Mouse (Mus musculus): ENCODE data around the gene Lmx1a. TPM values are rescaled to one million over a fixed set of nuclear protein-coding genes. Genes with fewer than 3 reads are reported as not detected.

Gene Lmx1a
- polyA plus RNA-seq, 1 experiment from 2014 or later: 0.27 TPM

DNA sequence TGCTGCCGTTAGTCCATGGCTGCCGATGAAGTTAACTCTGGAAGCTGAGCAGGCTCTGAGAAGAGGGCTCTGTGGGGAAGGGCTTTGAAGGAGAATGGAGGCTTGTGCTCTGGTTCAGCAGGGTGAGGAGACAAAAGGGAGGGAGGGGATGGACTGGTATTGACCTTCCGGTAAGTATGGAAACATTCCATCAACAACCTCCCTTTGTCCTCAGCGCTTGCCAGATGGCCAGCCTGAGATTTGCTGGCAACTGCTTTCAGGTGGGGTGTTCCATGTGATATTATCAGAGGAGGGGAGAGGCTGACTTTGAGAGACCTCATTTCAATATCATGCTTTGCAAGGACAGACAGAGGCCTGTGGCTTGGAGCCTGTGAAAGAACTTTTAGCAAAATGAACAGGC lies 165.8 kb downstream of the Lmx1a start:
- no peaks in the 10 kb centered on the region for H3K4me1 ChIP-seq
- no peak overlapping the region for H3K9ac ChIP-seq
- WGBS: 67% methylated on average over 4 of the region's 4 CpGs
- ATAC-seq (ENCODE audit: low FRiP score, low read depth): no peak
- no peak overlapping the region for H3K27ac ChIP-seq
- no peak overlapping the region for H3K4me3 ChIP-seq
- H3K4me2 ChIP-seq (replicated peaks): no peak overlapping the region
- no peaks in the 10 kb centered on the region for H3K9me3 ChIP-seq
- no peaks in the 10 kb centered on the region for H3K27me3 ChIP-seq
- no peaks in the 10 kb centered on the region for H3K36me3 ChIP-seq

DNA sequence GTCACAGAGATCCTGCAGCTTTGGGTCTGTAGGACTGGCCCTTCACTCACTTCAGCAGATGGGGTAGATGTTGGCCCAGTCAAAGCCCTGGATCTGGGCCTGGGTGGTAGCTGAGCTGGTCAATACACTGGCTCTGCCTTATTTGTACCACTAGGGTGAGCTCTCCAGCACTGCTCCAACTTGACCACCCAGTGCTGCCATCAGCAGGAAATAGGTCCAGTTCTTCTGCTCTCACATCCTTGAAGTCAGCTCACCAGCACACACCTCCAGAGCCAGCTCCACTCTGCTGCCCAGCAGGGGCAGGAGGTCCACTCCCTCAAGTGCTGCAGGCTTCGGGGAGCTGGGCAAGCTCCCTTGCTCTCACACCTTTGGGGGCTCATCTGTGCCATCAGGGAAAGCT lies 183.0 kb downstream of the Lmx1a start:
- Histone ChIP-seq H3K9me3 (no peaks in the 10 kb centered on the region), H3K4me1 (no peaks in the 10 kb centered on the region), H3K36me3 (no peaks in the 10 kb centered on the region), H3K4me2 (replicated peaks) (no peak overlapping the region), H3K27me3 (peaks cover 2% of the 10 kb centered on the region; the same call in 1 of the 2 replicates), H3K27ac (no peak overlapping the region), H3K4me3 (no peak overlapping the region), H3K9ac (no peak overlapping the region)
- 67% methylated on average over 1 of the region's 1 CpGs for WGBS
- no peak for ATAC-seq (ENCODE audit: low FRiP score, low read depth)

DNA sequence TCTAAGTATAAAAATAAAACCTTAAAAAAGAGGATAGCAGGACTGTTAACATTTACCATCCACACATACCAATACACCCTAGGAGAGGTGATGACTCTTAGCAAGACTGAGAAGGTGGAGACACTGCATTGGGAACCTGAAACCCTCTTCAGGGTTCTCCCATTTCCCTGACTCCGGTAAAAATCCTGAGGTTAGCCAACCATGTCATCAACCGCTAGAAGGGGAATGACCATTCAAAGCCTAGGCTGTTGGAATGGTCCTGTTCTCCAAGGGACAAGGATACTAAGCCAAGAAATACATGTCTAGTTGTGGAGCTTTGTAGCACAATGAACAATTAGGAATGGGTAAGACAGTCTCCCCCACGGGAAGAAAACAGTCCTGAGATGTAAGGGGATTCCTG lies 185.1 kb downstream of the Lmx1a start:
- WGBS: 70% methylated on average over 3 of the region's 3 CpGs
- H3K4me1 ChIP-seq: no peaks in the 10 kb centered on the region
- H3K9me3 ChIP-seq: no peaks in the 10 kb centered on the region
- H3K27ac ChIP-seq: no peak overlapping the region
- no peak overlapping the region for H3K4me2 ChIP-seq (replicated peaks)
- no peak overlapping the region for H3K4me3 ChIP-seq
- no peak overlapping the region for H3K9ac ChIP-seq
- peaks cover 2% of the 10 kb centered on the region; the same call in 1 of the 2 replicates for H3K27me3 ChIP-seq
- H3K36me3 ChIP-seq: no peaks in the 10 kb centered on the region
- no peak for ATAC-seq (ENCODE audit: low FRiP score, low read depth)

DNA sequence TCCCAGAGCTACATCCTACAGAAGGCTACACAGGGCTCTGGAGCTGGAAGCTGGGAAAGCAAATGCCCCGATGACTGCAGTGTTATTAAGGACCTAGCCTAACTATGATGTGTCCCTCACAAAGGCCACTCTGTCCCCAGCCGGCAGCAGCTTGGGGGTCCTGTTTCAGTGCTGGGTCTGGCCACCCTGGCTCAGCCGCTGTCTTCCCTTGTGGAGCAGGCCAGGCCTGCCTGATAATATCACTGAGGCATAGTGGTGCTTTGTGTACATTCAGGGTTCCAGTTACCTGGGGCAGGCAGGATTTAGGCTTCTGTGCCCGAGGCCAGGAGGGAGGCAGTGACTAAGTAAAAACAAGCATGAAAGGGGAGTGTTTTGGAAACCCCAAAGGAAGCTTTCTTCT lies 188.9 kb downstream of the Lmx1a start:
- ATAC-seq (ENCODE audit: low FRiP score, low read depth): 0 out of 2 replicates have a peak, but pooled peaks have one; percentile 59
- WGBS: 50% methylated on average over 4 of the region's 4 CpGs
- no peak overlapping the region for H3K27ac ChIP-seq

DNA sequence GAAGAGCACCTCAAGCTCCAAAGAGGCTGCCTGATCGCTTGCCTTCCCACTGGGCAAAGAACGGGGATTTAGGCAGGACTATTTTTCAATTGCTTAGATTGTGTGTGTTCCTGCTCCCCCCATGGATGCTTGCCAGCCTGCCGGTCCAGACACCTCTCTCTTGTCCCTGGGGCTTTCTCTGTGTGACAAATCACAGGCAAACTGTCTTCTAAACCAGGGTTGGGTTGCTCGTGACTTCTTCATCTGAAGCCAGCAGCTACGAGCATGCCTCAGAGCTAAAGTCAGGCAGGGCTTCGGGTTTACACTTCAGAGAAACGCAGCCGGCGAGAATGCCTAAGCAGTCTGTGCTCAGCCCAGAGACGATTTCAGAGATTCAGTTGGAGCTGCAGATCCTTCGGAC lies 189.3 kb downstream of the Lmx1a start:
- no peak overlapping the region for H3K9ac ChIP-seq
- no peak overlapping the region for H3K27ac ChIP-seq
- H3K27me3 ChIP-seq: 0 out of 2 replicates have a peak, but pooled peaks cover 2% of the 10 kb centered on the region
- H3K36me3 ChIP-seq: no peaks in the 10 kb centered on the region
- no peak for ATAC-seq (ENCODE audit: low FRiP score, low read depth)
- no peak overlapping the region for H3K4me2 ChIP-seq (replicated peaks)
- H3K9me3 ChIP-seq: no peaks in the 10 kb centered on the region
- no peak overlapping the region for H3K4me3 ChIP-seq
- no peaks in the 10 kb centered on the region for H3K4me1 ChIP-seq
- WGBS: 67% methylated on average over 11 of the region's 11 CpGs

More for the DNA sequence above, 188.9 kb downstream of the Lmx1a start:
- H3K9me3 ChIP-seq: no peaks in the 10 kb centered on the region
- H3K27me3 ChIP-seq: no peaks in the 10 kb centered on the region; the same call in 1 of the 2 replicates
- no peak overlapping the region for H3K9ac ChIP-seq
- no peaks in the 10 kb centered on the region for H3K36me3 ChIP-seq
- no peak overlapping the region for H3K4me2 ChIP-seq (replicated peaks)
- no peaks in the 10 kb centered on the region for H3K4me1 ChIP-seq
- H3K4me3 ChIP-seq: no peak overlapping the region

DNA sequence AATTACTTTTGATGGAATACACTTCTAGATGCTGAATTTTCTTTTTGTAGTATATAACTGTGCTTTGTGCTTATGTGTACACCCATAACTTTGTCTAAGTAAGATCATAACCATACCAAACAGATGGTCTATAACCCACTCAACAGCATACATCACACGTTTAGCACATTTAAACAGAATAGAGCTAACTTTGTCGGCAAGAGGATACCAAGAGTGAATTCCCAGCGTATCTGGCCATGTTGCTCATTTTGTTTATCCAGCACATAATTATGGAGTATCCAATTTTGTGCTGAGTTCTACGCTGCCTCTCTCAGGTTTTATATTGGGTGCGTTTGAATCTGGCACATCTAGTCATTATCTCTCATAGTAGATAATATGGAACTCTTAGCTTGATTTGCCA lies 196.7 kb downstream of the Lmx1a start:
- H3K9me3 ChIP-seq: no peaks in the 10 kb centered on the region
- 89% methylated on average over 5 of the region's 5 CpGs for WGBS
- peaks cover 25% of the 10 kb centered on the region for H3K27me3 ChIP-seq
- no peak overlapping the region for H3K4me3 ChIP-seq
- no peak for ATAC-seq (ENCODE audit: low FRiP score, low read depth)
- no peak overlapping the region for H3K9ac ChIP-seq
- H3K36me3 ChIP-seq: no peaks in the 10 kb centered on the region
- H3K27ac ChIP-seq: no peak overlapping the region
- H3K4me2 ChIP-seq (replicated peaks): no peak overlapping the region
- peaks cover 6% of the 10 kb centered on the region; the same call in 1 of the 2 replicates for H3K4me1 ChIP-seq

DNA sequence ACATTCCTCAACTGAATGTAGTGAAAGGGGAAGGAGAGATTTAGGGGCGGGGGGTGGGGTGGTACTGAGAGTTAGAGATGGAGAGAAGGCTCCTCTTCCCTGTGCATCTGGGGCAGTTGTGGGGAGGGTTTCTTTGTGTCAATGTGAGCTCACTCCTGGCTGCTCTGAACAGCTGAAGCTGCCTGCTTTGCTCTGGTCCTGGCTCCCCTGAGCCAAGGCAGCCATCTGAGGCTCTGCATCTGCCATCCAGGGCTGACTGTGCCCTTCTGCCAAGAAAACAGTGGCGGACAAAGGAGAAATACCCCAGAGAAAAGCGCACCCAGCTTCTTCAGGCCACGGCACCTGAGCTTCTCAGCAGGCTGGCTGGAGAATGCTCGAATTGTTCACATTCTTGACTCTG lies 199.1 kb downstream of the Lmx1a start:
- Histone ChIP-seq H3K4me1 (peaks cover 17% of the 10 kb centered on the region), H3K27ac (no peak overlapping the region), H3K4me2 (replicated peaks) (peak overlapping the region; percentile 55), H3K36me3 (no peaks in the 10 kb centered on the region), H3K9ac (no peak overlapping the region), H3K9me3 (no peaks in the 10 kb centered on the region), H3K4me3 (no peak overlapping the region), H3K27me3 (peaks cover 28% of the 10 kb centered on the region)
- ATAC-seq (ENCODE audit: low FRiP score, low read depth): no peak
- WGBS: 61% methylated on average over 5 of the region's 5 CpGs

DNA sequence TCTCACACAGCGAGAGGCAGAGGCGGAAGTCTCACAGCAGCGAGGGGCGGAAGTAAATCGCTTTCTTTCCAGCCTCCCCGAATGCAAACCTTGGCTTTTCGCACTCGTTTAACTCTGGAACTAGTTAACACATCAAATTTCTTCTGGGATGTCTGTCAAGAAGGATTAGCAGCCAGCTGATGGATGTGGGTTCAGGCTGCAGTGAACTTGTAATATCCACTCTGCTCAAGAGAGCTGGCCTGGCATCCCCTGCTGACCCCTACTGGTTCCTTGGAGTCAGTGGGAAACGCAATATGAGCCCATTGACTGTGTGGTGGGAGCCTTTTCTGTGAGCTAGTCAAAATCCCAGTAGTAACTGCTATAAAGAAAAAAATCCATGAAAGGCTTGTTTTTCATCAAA lies 199.8 kb downstream of the Lmx1a start:
- Histone ChIP-seq H3K27ac (no peak overlapping the region), H3K4me2 (replicated peaks) (peak overlapping the region; percentile 55), H3K4me3 (peak overlapping the region; percentile 25), H3K27me3 (peaks cover 27% of the 10 kb centered on the region), H3K4me1 (peaks cover 17% of the 10 kb centered on the region), H3K9ac (peak overlapping the region; percentile 32; the same call in 1 of the 2 replicates), H3K36me3 (no peaks in the 10 kb centered on the region), H3K9me3 (no peaks in the 10 kb centered on the region)
- WGBS: 9% methylated on average over 9 of the region's 9 CpGs
- ATAC-seq (ENCODE audit: low FRiP score, low read depth): no peak

DNA sequence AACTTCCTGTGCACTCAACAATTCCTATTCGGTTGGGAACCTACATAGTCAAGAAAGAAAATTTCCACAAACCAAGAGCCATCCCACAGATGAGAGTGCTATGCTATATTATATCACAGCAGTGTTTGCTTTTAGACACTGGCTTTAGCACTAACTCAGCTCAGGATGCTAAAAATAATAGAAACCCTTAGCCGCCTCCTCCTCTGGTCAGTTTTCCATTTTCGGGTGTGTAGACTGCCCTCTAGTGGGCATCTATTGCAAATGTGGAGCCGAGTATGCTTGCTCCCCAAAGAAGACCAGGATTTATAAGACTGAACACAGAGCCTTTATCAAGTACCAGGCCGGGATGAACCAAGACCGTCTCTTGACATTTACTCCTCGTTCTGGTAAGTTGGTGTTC lies 207.2 kb downstream of the Lmx1a start:
- Histone ChIP-seq H3K9me3 (no peaks in the 10 kb centered on the region), H3K4me1 (peaks cover 12% of the 10 kb centered on the region), H3K27ac (no peak overlapping the region), H3K36me3 (no peaks in the 10 kb centered on the region), H3K27me3 (peaks cover 12% of the 10 kb centered on the region; the same call in 1 of the 2 replicates), H3K9ac (no peak overlapping the region), H3K4me3 (no peak overlapping the region), H3K4me2 (replicated peaks) (no peak overlapping the region)
- peak; percentile 28; the same call in 1 of the 2 replicates for ATAC-seq (ENCODE audit: low FRiP score, low read depth)
- 28% methylated on average over 7 of the region's 7 CpGs for WGBS

Other genes starting within 250 kb of the Lmx1a start
- 0.17 TPM in 1 of 2 replicates, not detected in the other for gene Lrrc52, start 222.5 kb upstream of the Lmx1a start, polyA plus RNA-seq (2015; fragmentation: Nextera tagmentation; extraction: Ambion mirVana)
- gene Rxrg, start 90.9 kb upstream of the Lmx1a start, polyA plus RNA-seq (2015; fragmentation: Nextera tagmentation; extraction: Ambion mirVana): 21.2 and 25.7 TPM in 2 replicates

All from limb, embryonic 13.5 days (tissue).